Mouse (Mus musculus) heart, postnatal 4 days (tissue): ENCODE results near the gene Plch1. TPM values are rescaled to one million over a fixed set of nuclear protein-coding genes. Genes with fewer than 3 reads are reported as not detected.

Experiments used
- DNase-seq: peaks from one replicate; pipeline ENCODE4 v3.0.0; 2021
- total RNA-seq, 2 experiments: library from RNA; stranded (reverse); gene quantifications; 2 replicates each; pipeline ENCODE4 v1.2.3; 2021

Gene Plch1
- total RNA-seq, 2 experiments from 2014 or later: 0.41 to 0.60 TPM

DNA sequence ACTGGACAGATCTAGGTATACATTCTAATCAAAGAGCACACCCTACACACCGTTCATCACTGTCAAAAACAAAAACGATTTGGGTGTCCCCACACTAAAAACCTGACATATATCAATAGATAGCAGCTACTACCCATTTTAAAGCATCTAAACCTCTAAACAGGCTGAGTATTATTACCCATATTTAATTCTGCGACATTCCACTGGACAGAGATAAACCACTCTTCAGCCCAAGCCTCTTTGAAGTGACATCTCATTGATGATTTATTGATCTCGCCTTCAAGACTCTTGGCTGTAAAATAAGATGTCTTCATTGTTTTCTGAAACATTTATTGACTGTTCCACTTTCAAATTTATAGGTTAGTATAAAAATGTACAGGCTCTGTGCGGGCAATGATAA lies 46.4 kb downstream of the Plch1 start:
- no peak for DNase-seq

DNA sequence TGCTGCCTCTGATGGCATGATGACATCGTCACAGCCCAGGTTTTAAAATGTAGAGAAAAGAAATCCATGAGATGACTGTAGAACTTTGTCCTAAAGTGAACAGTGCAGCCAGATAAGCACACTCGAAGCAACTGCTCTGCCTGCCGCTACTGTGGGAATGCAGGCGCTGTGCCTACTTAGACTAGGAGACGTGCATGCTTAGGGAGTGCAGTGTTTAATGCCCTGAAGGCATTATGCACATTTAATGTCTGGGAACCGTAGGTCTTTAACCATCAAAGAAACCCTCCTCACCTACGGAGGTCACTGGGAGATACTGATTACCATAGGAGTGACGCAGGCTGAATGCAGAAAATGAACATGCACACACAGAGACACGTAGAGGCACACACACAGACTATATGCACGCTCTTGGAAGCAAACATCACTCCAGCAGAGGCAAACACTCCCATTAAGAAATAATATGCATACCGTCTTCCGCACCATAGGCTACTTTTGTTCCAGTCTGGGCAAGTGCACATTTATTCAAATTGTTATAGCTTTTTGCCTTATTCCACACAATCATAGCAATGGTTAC lies 48.1 kb downstream of the Plch1 start:
- DNase-seq: no peak

DNA sequence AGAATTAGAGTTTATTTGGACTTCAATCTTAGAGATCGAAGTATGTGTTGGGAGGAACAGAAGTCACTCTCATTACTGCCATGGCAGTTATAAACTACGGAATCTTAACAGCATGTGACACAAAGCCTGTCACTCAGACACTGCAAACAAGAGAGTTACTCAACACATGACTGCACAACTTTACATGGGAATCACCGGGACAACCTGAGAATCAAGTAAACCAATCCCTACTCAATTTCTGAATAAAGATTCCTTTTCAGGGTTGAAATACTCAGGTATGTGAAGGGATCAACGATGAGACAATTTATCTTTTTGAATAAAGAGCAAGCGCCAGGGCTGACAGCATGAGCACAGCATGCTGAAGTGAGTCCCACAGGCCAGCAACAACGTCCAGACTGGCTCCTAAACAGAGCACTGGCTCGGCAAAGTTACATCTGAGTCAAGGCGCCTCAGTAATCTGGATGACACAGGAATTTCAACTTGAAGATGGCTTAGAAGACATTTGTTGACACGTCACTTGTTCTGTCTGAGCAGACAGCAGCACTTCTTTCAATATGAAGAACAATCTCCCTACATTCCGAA lies 49.4 kb downstream of the Plch1 start:
- no peak for DNase-seq

DNA sequence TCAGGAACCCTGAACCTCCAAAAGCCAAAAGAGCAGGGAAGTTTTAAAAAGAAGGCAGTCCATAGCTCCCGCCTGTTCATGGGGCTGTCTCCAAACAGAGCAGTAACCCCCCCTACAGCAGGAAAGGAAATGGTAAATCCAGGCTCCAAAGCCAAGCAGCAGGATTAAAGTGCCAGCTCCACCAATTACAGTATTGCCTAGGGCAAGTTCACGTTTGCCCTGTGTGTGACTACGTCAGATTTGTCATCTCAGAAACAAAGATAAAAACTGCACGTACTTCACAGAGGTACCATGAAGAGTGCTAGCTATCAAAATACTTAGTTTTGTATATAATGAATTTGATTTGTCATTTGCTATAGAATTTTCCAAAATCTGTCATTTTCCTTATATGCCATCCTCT lies 55.1 kb downstream of the Plch1 start:
- DNase-seq: no peak

DNA sequence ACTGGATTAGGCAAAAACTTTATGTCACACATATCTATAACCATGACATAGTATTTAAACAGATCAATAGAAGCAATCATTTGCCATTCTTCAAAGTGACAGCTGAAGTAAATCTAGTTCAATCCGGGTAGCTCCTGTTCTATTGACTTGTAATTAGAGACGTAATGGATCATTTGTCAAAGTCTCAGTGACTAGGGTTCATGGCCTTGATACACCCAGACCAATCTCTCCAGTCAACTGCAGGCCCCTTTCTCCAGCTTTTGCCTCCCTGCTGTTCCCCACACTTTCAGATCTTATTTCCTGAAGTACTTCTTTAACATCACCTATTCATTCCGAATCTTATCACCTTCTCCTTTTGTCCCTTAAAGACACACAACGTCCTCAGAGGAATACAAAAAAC lies 56.8 kb downstream of the Plch1 start:
- DNase-seq: no peak

- no peak for DNase-seq
Measured at GRCm38 (mm10) chr3:63837750-63838149, 61.5 kb downstream of the Plch1 start.

DNA sequence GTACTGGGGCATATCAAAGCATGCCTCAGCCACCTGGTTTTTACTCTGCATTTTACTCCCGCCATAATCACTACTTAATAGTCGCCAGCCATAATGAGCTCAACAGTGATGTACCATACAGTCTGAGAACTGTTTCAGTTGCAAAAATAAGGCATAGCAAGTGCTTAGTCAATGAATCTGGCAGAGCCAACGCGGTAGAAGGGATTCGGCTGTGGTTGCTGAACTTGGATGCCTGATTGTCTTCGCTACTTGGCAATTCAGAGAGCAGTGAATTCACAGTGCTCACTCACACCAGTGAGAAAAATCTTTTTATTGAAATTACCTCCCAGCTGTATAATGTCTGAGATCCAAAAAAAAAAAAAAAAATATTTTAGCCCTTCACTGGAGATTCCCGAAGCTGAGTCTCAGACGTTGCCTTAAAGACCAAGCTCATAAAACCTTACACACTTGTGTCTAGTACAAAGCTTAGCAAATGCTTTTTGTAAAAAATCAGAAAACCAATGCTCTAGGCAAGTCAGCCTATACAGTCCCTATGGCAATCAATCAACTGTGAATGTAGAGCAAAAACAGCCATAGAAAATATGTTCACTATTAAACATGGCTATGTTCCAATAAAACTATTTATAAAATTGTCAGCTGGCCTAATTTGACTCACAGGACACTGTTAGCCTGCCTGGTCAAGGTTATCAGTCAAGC lies 62.2 kb downstream of the Plch1 start:
- no peak for DNase-seq

GRCm38 (mm10) chr3:63835816-63836215 lies 63.5 kb downstream of the Plch1 start:
- DNase-seq: no peak

DNA sequence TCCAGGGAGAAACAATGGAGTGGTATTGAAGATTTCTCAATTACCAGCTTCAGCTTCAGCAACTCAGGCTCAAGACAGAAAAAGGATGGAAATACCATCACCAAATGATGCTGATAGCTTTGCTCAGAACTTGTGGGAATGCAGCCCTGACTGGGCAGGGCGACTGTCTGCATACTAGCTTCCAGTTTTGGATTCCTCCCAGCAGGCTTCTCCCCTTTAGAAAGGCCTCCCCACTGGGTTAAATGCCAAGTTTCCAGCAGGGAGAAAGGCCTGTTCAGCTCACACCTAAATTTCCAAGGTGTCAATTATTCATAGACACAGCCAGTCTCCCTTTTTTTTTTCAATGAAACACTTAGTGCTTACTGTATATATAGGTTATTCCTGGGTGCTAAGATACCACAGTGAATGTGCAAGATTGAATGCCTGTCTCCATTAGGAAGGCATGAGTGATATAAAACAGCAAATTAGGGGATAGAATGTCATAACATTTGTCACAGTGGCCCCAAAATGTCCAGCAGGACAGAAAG lies 75.3 kb downstream of the Plch1 start:
- DNase-seq: peak; percentile 52

DNA sequence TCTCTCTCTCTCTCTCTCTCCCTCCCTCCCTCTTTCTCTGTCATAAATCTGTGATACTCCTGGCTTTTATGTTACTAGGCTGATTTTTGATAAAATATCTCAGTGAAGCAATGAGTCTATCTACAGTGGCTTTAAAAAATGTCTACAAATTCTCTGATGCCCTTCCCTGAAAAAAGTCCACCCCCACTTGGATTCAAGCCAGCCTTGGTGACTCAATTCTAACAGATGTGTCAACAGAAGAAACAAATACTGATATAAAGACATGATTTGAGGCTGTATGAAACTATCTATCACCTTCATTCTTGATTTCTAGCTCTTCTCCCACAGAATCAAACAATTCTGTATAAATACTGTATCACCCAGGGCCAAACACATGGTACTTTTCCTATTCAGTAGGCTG lies 76.6 kb downstream of the Plch1 start:
- no peak for DNase-seq

DNA sequence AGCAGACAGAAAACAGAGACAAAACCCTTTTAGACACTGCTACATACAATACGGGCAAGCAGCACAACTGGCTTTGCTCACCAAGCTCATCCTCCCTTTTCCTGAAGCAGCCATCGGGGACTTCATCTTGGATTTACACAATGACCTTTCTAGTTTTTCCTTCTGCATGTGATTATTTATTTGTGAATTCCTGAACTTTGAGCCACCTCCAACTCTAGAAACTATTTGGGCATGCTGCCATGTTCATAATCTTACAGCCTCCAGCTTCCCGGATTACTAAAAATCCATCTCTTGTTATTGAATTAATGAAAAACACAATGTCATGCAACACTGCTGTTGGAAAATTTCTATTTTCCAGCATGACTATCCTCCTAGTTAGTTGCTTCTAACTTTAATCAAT lies 84.1 kb downstream of the Plch1 start:
- DNase-seq: no peak

DNA sequence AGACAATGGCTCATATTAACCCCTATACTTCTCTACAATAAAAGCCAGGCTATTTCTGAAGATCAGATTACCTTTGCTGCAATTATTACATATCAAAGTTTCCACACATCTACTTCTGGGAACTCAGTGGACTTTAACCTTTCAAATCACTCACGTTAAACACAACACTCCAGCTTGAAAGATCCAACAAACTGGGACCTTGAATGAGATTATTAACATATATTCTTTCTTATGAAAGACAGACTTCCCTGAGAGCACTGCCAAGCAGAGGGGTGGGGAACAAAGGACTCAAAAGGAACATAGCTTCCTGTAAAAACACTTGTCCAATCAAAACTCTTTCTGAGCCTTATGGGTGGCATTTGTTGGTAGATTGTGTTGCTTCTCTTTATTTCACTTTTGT lies 85.1 kb downstream of the Plch1 start:
- DNase-seq: no peak

GRCm38 (mm10) chr3:63806906-63807305 lies 92.4 kb downstream of the Plch1 start:
- no peak for DNase-seq

DNA sequence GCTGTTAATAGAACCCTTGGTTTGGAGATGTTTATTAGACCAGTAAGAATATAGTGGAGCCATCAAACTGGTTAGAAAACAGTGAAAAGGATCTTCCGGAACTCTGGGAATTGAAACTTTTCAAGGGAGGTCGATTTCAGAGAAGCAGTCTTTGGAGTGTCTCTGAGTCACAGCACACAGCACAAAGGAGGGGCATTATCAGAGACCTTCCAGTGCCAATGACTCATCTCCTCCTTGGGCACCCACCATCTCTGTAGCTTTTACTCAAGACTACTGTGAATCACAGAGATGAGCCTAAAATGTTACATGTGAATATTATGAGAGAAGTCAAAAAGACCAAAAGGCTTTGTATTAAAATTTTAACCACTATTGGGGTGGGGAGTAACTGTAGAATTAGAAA lies 93.8 kb downstream of the Plch1 start:
- no peak for DNase-seq

- no peak for DNase-seq
Measured at GRCm38 (mm10) chr3:63800685-63801084, 98.6 kb downstream of the Plch1 start.

- DNase-seq: no peak
Measured at GRCm38 (mm10) chr3:63786805-63787365, 112.4 kb downstream of the Plch1 start.

DNA sequence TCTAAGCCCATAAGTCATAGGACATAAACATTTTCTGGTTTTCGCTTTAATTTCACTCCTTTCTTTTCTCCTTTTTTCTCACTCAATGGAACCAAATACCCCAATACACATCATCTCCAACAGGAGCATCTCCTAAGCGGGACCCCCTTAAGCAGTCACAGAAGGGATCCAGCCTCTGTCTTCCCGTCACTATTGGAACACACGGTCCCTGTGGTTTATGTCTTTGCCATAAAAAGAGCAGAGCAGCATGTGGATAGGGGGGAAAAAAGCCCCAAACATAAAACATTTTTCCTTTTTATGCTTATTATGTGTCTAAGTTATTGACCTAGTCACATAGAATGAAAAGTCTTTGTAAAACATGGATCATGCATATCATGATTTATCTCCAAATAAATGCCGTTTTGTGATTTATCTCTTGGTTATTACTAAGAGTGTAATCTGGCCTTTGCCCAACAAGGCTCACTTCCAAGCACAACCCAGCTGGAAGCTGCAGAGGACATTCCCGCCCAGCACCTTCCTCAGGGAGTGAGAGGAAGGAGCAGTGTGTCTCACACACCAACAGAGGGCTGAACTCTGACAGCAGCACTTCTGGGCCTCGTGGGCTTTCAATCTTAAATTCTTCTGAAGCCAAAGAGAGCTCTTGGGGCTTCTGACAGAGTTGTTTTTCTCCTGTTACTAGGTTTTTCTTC lies 126.5 kb downstream of the Plch1 start:
- DNase-seq: peak; percentile 14

- no peak for DNase-seq
Measured at GRCm38 (mm10) chr3:63760821-63761220, 138.5 kb downstream of the Plch1 start.

GRCm38 (mm10) chr3:63740073-63740472 lies 159.2 kb downstream of the Plch1 start:
- DNase-seq: no peak

DNA sequence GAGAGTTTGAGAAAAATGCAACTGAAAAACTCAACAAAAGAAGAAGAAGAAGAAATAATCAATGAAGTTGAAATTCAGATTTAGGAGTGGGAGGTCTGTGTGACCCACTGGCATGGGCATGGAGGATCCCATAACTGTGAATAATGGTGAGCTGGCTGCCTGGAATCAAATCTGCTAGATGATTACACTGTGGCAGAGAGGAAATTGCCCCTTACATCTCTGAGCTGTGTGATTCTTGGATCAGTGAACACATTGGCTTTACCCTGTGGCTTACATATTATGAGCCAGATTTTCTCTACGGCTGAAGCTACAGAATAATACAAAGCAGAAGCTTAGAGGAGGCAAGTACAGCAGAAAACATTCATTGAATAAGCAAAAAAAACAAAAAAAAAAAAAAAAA lies 170.9 kb downstream of the Plch1 start:
- no peak for DNase-seq

DNA sequence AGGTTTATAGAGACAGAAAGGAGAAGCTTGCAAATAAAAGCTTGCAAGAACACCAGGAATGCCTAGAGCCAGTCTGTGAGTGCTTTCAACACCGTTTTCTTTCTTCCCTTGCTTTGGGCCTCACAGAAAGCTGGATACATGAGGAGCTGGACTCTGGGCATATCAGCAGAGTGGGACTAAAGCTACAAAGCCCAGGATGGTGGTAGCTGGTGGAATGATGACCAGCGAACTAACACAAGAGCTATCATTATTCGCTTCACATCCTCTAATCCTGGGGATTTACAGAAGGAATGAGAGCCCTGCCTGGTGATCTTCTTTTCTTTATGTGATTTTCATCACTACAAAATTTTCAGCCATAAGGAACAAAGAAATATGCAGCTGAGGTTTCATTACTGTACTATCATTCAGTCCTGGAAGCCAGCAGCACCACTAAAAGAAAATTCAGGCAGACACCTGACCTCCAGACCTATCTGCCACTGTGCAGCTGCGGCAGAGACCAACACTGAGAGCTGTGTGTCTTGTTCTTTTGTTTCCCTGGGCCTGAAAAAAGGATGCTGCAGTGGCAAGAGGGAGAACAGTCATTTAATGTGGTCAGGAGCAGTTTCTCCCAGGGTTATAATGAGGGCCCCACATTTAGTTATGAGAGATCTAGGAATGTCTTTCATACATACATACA lies 172.5 kb downstream of the Plch1 start:
- no peak for DNase-seq

GRCm38 (mm10) chr3:63693694-63694093 lies 205.6 kb downstream of the Plch1 start:
- no peak for DNase-seq

- no peak for DNase-seq
Measured at GRCm38 (mm10) chr3:63692727-63693126, 206.5 kb downstream of the Plch1 start.
